In the genomic region with DNA sequence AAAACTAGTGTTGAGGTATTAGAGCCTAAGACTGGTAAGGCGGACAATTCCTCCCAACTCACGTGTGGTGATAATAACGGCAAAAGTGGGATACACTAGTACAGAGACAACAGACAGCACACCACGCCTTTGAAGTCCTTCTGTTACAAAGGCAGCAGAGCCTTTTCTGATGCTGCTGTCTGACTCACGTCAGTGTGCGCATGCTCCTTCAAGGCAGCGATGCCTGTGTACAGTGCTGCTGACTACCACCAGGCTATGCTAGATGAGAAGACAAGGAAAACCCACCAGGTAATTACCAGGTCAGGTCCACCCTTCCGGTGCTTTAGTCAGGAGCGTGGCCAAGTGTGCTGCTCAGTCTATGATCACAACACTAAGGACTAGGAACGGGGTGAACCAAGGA, we compare ENCODE assay signal across 12 mouse cellular contexts. TPM values are rescaled to one million over a fixed set of nuclear protein-coding genes. Genes with fewer than 3 reads are reported as not detected.
DNase-seq lines count a peak whose midpoint lies in the region; ATAC-seq and TF ChIP-seq lines count a peak whose summit lies in the region.
"Had no signal": no experiment of that assay in that cellular context is flagged by ENCODE, and none has a peak within 500 bp of the region (broad histone marks: within the 10 kb centered on the region; RNA-seq: fewer than 3 reads in every experiment).

No protein-coding gene starts in this region.

- H3K4me1 ChIP-seq in limb, embryonic 12.5 days (replicated peaks), result peaks cover 24% of the 10 kb centered on the region
- H3K4me1 ChIP-seq in limb, embryonic 10.5 days, result peaks cover 30% of the 10 kb centered on the region
- H3K4me1 ChIP-seq in embryonic facial prominence, embryonic 10.5 days, result peaks cover 23% of the 10 kb centered on the region
- no peaks in the 10 kb centered on the region for H3K4me1 ChIP-seq in intestine, postnatal 0 days (replicated peaks; ENCODE audit: control insufficient read depth, insufficient read depth, low read length)

- no peak overlapping the region for H3K4me3 ChIP-seq in limb, embryonic 12.5 days (replicated peaks)
- no peak overlapping the region for H3K4me3 ChIP-seq in limb, embryonic 10.5 days
- H3K4me3 ChIP-seq in embryonic facial prominence, embryonic 10.5 days, result 0 out of 2 replicates have a peak overlapping the region, but pooled peaks have one; percentile 8
- H3K4me3 ChIP-seq in intestine, postnatal 0 days (ENCODE audit: low read depth, low read length), result peak overlapping the region; percentile 96; the same call in 1 of the 2 replicates
- H3K4me3 ChIP-seq in myocyte, result no peak overlapping the region

- TF ChIP-seq CTCF in intestine, postnatal 0 days (IDR thresholded peaks at IDR 0.05; ENCODE audit: low read depth), result no peak

- TF ChIP-seq POLR2A in myocyte (IDR thresholded peaks at IDR 0.05; ENCODE audit: insufficient read length, low read depth), result no peak

- no peak overlapping the region for H3K27ac ChIP-seq in limb, embryonic 12.5 days
- no peak overlapping the region for H3K27ac ChIP-seq in limb, embryonic 10.5 days
- H3K27ac ChIP-seq in embryonic facial prominence, embryonic 10.5 days (replicated peaks), result no peak overlapping the region
- H3K27ac ChIP-seq in intestine, postnatal 0 days (ENCODE audit: low read depth, low read length), result no peak overlapping the region

- peak overlapping the region; percentile 95; the same call in 1 of the 2 replicates for H3K4me2 ChIP-seq in limb, embryonic 12.5 days
- H3K4me2 ChIP-seq in intestine, postnatal 0 days (replicated peaks; ENCODE audit: low read depth), result peak overlapping the region; percentile 82
- peak overlapping the region; percentile 96 for H3K4me2 ChIP-seq in myocyte (ENCODE audit: low read depth)

- WGBS in limb, embryonic 12.5 days, result 90% methylated on average over 10 of the region's 10 CpGs
- 94% methylated on average over 10 of the region's 10 CpGs for WGBS in limb, embryonic 10.5 days
- 93% methylated on average over 10 of the region's 10 CpGs for WGBS in embryonic facial prominence, embryonic 10.5 days
- 86% methylated on average over 10 of the region's 10 CpGs for WGBS in intestine, postnatal 0 days

- no peak for ATAC-seq in limb, embryonic 12.5 days (ENCODE audit: insufficient number of reproducible peaks, insufficient read depth, low FRiP score, low TSS enrichment, low read depth)
- no peak for ATAC-seq in intestine, postnatal 0 days
- no peak for ATAC-seq in activated CD4-positive, CD25-positive, alpha-beta regulatory T cell, adult 4 months

- H3K79me2 ChIP-seq in myocyte (ENCODE audit: control insufficient read depth, insufficient read depth), result no peaks in the 10 kb centered on the region

- H3K9me3 ChIP-seq in limb, embryonic 12.5 days, result no peaks in the 10 kb centered on the region
- no peaks in the 10 kb centered on the region for H3K9me3 ChIP-seq in limb, embryonic 10.5 days (replicated peaks)
- no peaks in the 10 kb centered on the region for H3K9me3 ChIP-seq in embryonic facial prominence, embryonic 10.5 days
- no peaks in the 10 kb centered on the region for H3K9me3 ChIP-seq in intestine, postnatal 0 days (ENCODE audit: control insufficient read depth)

- no peaks in the 10 kb centered on the region for H3K27me3 ChIP-seq in limb, embryonic 12.5 days
- no peaks in the 10 kb centered on the region for H3K27me3 ChIP-seq in limb, embryonic 10.5 days (ENCODE audit: low read depth, poor library complexity, severe bottlenecking)
- H3K27me3 ChIP-seq in embryonic facial prominence, embryonic 10.5 days (replicated peaks; ENCODE audit: low read depth, poor library complexity, severe bottlenecking), result no peaks in the 10 kb centered on the region
- no peaks in the 10 kb centered on the region for H3K27me3 ChIP-seq in intestine, postnatal 0 days (replicated peaks; ENCODE audit: control insufficient read depth, insufficient read depth, low read length)
- no peaks in the 10 kb centered on the region for H3K27me3 ChIP-seq in myocyte (ENCODE audit: control insufficient read depth, insufficient read depth, insufficient read length)

- H3K36me3 ChIP-seq in limb, embryonic 12.5 days, result peaks cover 45% of the 10 kb centered on the region
- H3K36me3 ChIP-seq in limb, embryonic 10.5 days, result peaks cover 25% of the 10 kb centered on the region
- peaks cover 20% of the 10 kb centered on the region for H3K36me3 ChIP-seq in embryonic facial prominence, embryonic 10.5 days (replicated peaks)
- peaks cover 37% of the 10 kb centered on the region for H3K36me3 ChIP-seq in intestine, postnatal 0 days (ENCODE audit: control insufficient read depth, insufficient read depth)
- peaks cover 7% of the 10 kb centered on the region for H3K36me3 ChIP-seq in myocyte (ENCODE audit: control insufficient read depth, insufficient read depth)

- no peak overlapping the region for H3K9ac ChIP-seq in limb, embryonic 12.5 days (replicated peaks)
- H3K9ac ChIP-seq in intestine, postnatal 0 days (ENCODE audit: low read depth, low read length), result no peak overlapping the region

- no peak overlapping the region for H3ac ChIP-seq in myocyte (ENCODE audit: control insufficient read depth, insufficient read length)

- no peak for DNase-seq in limb, embryonic 10.5 days (ENCODE audit: low spot score)
- no peak for DNase-seq in embryonic facial prominence, embryonic 10.5 days (ENCODE audit: low spot score)
- no peak for DNase-seq in thymus, postnatal 36 days
- no peak for DNase-seq in kidney, adult 9 months
- DNase-seq: adrenal gland, postnatal 25 days; cerebellum, postnatal 14 days; heart, adult 11 months; lung, adult 18-20 months had no signal

TF ChIP-seq in myocyte, 11 proteins besides CTCF, POLR2A, EP300 and RAD21:
- TF ChIP-seq POLR2AphosphoS2 (IDR thresholded peaks at IDR 0.05; ENCODE audit: insufficient read length, low read depth) (no peak), TCF12 (IDR thresholded peaks at IDR 0.05; ENCODE audit: insufficient read depth, poor library complexity, severe bottlenecking) (no peak), TCF3 (IDR thresholded peaks at IDR 0.05; ENCODE audit: insufficient read length, low read depth) (no peak), MAX (IDR thresholded peaks at IDR 0.05; ENCODE audit: low read depth) (no peak), MYOD1 (IDR thresholded peaks at IDR 0.05; ENCODE audit: control insufficient read depth in 1 of 3, insufficient read length in 2 of 3, low read depth in 2 of 3) (no peak), SRF (IDR thresholded peaks at IDR 0.05; ENCODE audit: control insufficient read depth, insufficient read length, low read depth) (no peak), REST (IDR thresholded peaks at IDR 0.05; ENCODE audit: insufficient read depth, insufficient read length) (no peak), E2F4 (IDR thresholded peaks at IDR 0.05; ENCODE audit: insufficient read depth) (no peak), USF1 (IDR thresholded peaks at IDR 0.05; ENCODE audit: low read depth) (no peak), MYOG (IDR thresholded peaks at IDR 0.05; ENCODE audit: control insufficient read depth in 1 of 3, insufficient read depth in 1 of 3, insufficient read length in 2 of 3, low read depth in 2 of 3) (no peak)

RNA-seq across cellular contexts. Expression of a gene that starts 1.9 kb away (rescaled TPM):
- 17.2 and 18.5 TPM in 2 replicates for polyA plus RNA-seq in limb, embryonic 12.5 days (2016; fragmentation: Nextera tagmentation; extraction: Ambion mirVana)
- polyA plus RNA-seq in limb, embryonic 10.5 days (2016; fragmentation: Nextera tagmentation; extraction: Ambion mirVana), result 8.6 and 13.5 TPM in 2 replicates
- 9.5 and 11.4 TPM in 2 replicates for polyA plus RNA-seq in embryonic facial prominence, embryonic 10.5 days (2016; fragmentation: Nextera tagmentation; extraction: Ambion mirVana)
- 23.1 and 23.9 TPM in 2 replicates for polyA plus RNA-seq in intestine, postnatal 0 days (2015; fragmentation: Nextera tagmentation; extraction: Ambion mirVana)
- polyA plus RNA-seq in myocyte (2012; fragmentation: generic; extraction: Trizol), result 2.9 TPM
- 10 to 100 TPM; 18.6 to 18.7 TPM for polyA plus RNA-seq in activated CD4-positive, CD25-positive, alpha-beta regulatory T cell, adult 4 months (2017; shearing (Covaris generic))

RNA-seq across cellular contexts. Expression of a gene that starts 17.3 kb away (rescaled TPM):
- 147 and 150 TPM in 2 replicates for polyA plus RNA-seq in limb, embryonic 12.5 days (2016; fragmentation: Nextera tagmentation; extraction: Ambion mirVana)
- polyA plus RNA-seq in limb, embryonic 10.5 days (2016; fragmentation: Nextera tagmentation; extraction: Ambion mirVana), result 129 and 133 TPM in 2 replicates
- 124 and 134 TPM in 2 replicates for polyA plus RNA-seq in embryonic facial prominence, embryonic 10.5 days (2016; fragmentation: Nextera tagmentation; extraction: Ambion mirVana)
- polyA plus RNA-seq in intestine, postnatal 0 days (2015; fragmentation: Nextera tagmentation; extraction: Ambion mirVana), result 86.4 and 97.1 TPM in 2 replicates
- polyA plus RNA-seq in myocyte (2012; fragmentation: generic; extraction: Trizol), result 53.8 TPM
- polyA plus RNA-seq in activated CD4-positive, CD25-positive, alpha-beta regulatory T cell, adult 4 months (2017; shearing (Covaris generic)), result 100 to 1,000 TPM; 108 to 114 TPM

RNA-seq across cellular contexts. Expression of a gene that starts 39.1 kb away (rescaled TPM):
- 1.2 and 1.3 TPM in 2 replicates for polyA plus RNA-seq in limb, embryonic 12.5 days (2016; fragmentation: Nextera tagmentation; extraction: Ambion mirVana)
- 0.87 and 1.6 TPM in 2 replicates for polyA plus RNA-seq in limb, embryonic 10.5 days (2016; fragmentation: Nextera tagmentation; extraction: Ambion mirVana)
- 0.69 and 1.3 TPM in 2 replicates for polyA plus RNA-seq in embryonic facial prominence, embryonic 10.5 days (2016; fragmentation: Nextera tagmentation; extraction: Ambion mirVana)
- 1.3 and 1.6 TPM in 2 replicates for polyA plus RNA-seq in intestine, postnatal 0 days (2015; fragmentation: Nextera tagmentation; extraction: Ambion mirVana)
- 0.34 TPM for polyA plus RNA-seq in myocyte (2012; fragmentation: generic; extraction: Trizol)
- under 1 TPM; 0.29 to 0.31 TPM for polyA plus RNA-seq in activated CD4-positive, CD25-positive, alpha-beta regulatory T cell, adult 4 months (2017; shearing (Covaris generic))

Comparison
In these comparisons a context has a peak if more than half of its experiments do, and no peak if none do; other contexts are left out.
1. H3K4me3 ChIP-seq: peak in embryonic facial prominence, embryonic 10.5 days (single experiment) and intestine, postnatal 0 days (single experiment); none in limb, embryonic 12.5 days (single experiment), limb, embryonic 10.5 days (single experiment) and myocyte (single experiment).
2. Peak in every context shown above with its lines, with median percentiles within 50 percentile points of each other: H3K4me2 ChIP-seq.